Mouse (Mus musculus): ENCODE results near the gene Olfr143. TPM values are rescaled to one million over a fixed set of nuclear protein-coding genes. Genes with fewer than 3 reads are reported as not detected.

The Olfr143 gene
- polyA plus RNA-seq (2014; fragmentation: Illumina TruSeq; extraction: RNeasy Lipid Tissue Mini Kit (QIAGEN cat#74804); ENCODE audit: low read depth, low replicate concordance), result not detected

GRCm38 (mm10) chr9:38252474-38252873, at the start of gene Olfr143:
TSS of gene Olfr143 (plus strand) at chr9:38252774.

GRCm38 (mm10) chr9:38208065-38208464, 44.5 kb upstream of the Olfr143 start, which contains the start of gene Olfr893:
TSS of gene Olfr893 (plus strand) at chr9:38208365.

GRCm38 (mm10) chr9:38217755-38218154, 34.8 kb upstream of the Olfr143 start, which contains the start of gene Olfr894:
TSS of gene Olfr894 (plus strand) at chr9:38218055.

GRCm38 (mm10) chr9:38267551-38267950, 15.0 kb downstream of the Olfr143 start, which contains the start of gene Olfr895:
TSS of gene Olfr895 (plus strand) at chr9:38267851.

GRCm38 (mm10) chr9:38290807-38291206, 38.2 kb downstream of the Olfr143 start, which contains the start of gene Olfr896-ps1:
TSS of gene Olfr896-ps1 (plus strand) at chr9:38291107.

Other genes with a start within 250 kb of the Olfr143 start
- not detected for gene Olfr883, start 227.0 kb upstream of the Olfr143 start, polyA plus RNA-seq (2014; fragmentation: Illumina TruSeq; extraction: RNeasy Lipid Tissue Mini Kit (QIAGEN cat#74804); ENCODE audit: low read depth, low replicate concordance)
- not detected for gene Olfr884, start 206.2 kb upstream of the Olfr143 start, polyA plus RNA-seq (2014; fragmentation: Illumina TruSeq; extraction: RNeasy Lipid Tissue Mini Kit (QIAGEN cat#74804); ENCODE audit: low read depth, low replicate concordance)
- not detected for gene Olfr885, start 191.5 kb upstream of the Olfr143 start, polyA plus RNA-seq (2014; fragmentation: Illumina TruSeq; extraction: RNeasy Lipid Tissue Mini Kit (QIAGEN cat#74804); ENCODE audit: low read depth, low replicate concordance)
- not detected for gene Olfr887, start 168.7 kb upstream of the Olfr143 start, polyA plus RNA-seq (2014; fragmentation: Illumina TruSeq; extraction: RNeasy Lipid Tissue Mini Kit (QIAGEN cat#74804); ENCODE audit: low read depth, low replicate concordance)
- gene Olfr888, start 144.6 kb upstream of the Olfr143 start, polyA plus RNA-seq (2014; fragmentation: Illumina TruSeq; extraction: RNeasy Lipid Tissue Mini Kit (QIAGEN cat#74804); ENCODE audit: low read depth, low replicate concordance), result not detected
- gene Olfr889, start 137.6 kb upstream of the Olfr143 start, polyA plus RNA-seq (2014; fragmentation: Illumina TruSeq; extraction: RNeasy Lipid Tissue Mini Kit (QIAGEN cat#74804); ENCODE audit: low read depth, low replicate concordance), result not detected
- not detected for gene Olfr890, start 110.3 kb upstream of the Olfr143 start, polyA plus RNA-seq (2014; fragmentation: Illumina TruSeq; extraction: RNeasy Lipid Tissue Mini Kit (QIAGEN cat#74804); ENCODE audit: low read depth, low replicate concordance)
- gene Olfr891, start 72.0 kb upstream of the Olfr143 start, polyA plus RNA-seq (2014; fragmentation: Illumina TruSeq; extraction: RNeasy Lipid Tissue Mini Kit (QIAGEN cat#74804); ENCODE audit: low read depth, low replicate concordance), result not detected
- gene Olfr893, start 44.4 kb upstream of the Olfr143 start, polyA plus RNA-seq (2014; fragmentation: Illumina TruSeq; extraction: RNeasy Lipid Tissue Mini Kit (QIAGEN cat#74804); ENCODE audit: low read depth, low replicate concordance), result not detected
- not detected for gene Olfr894, start 34.7 kb upstream of the Olfr143 start, polyA plus RNA-seq (2014; fragmentation: Illumina TruSeq; extraction: RNeasy Lipid Tissue Mini Kit (QIAGEN cat#74804); ENCODE audit: low read depth, low replicate concordance)
- not detected for gene Olfr895, start 15.1 kb downstream of the Olfr143 start, polyA plus RNA-seq (2014; fragmentation: Illumina TruSeq; extraction: RNeasy Lipid Tissue Mini Kit (QIAGEN cat#74804); ENCODE audit: low read depth, low replicate concordance)
- gene Olfr896-ps1, start 38.3 kb downstream of the Olfr143 start, polyA plus RNA-seq (2014; fragmentation: Illumina TruSeq; extraction: RNeasy Lipid Tissue Mini Kit (QIAGEN cat#74804); ENCODE audit: low read depth, low replicate concordance), result not detected
- not detected for gene Olfr25, start 76.3 kb downstream of the Olfr143 start, polyA plus RNA-seq (2014; fragmentation: Illumina TruSeq; extraction: RNeasy Lipid Tissue Mini Kit (QIAGEN cat#74804); ENCODE audit: low read depth, low replicate concordance)
- not detected for gene Olfr898, start 95.6 kb downstream of the Olfr143 start, polyA plus RNA-seq (2014; fragmentation: Illumina TruSeq; extraction: RNeasy Lipid Tissue Mini Kit (QIAGEN cat#74804); ENCODE audit: low read depth, low replicate concordance)
- gene Olfr250, start 114.1 kb downstream of the Olfr143 start, polyA plus RNA-seq (2014; fragmentation: Illumina TruSeq; extraction: RNeasy Lipid Tissue Mini Kit (QIAGEN cat#74804); ENCODE audit: low read depth, low replicate concordance), result not detected
- gene Olfr251, start 124.3 kb downstream of the Olfr143 start, polyA plus RNA-seq (2014; fragmentation: Illumina TruSeq; extraction: RNeasy Lipid Tissue Mini Kit (QIAGEN cat#74804); ENCODE audit: low read depth, low replicate concordance), result not detected
- gene Olfr147, start 148.9 kb downstream of the Olfr143 start, polyA plus RNA-seq (2014; fragmentation: Illumina TruSeq; extraction: RNeasy Lipid Tissue Mini Kit (QIAGEN cat#74804); ENCODE audit: low read depth, low replicate concordance), result not detected
- gene Olfr901, start 176.7 kb downstream of the Olfr143 start, polyA plus RNA-seq (2014; fragmentation: Illumina TruSeq; extraction: RNeasy Lipid Tissue Mini Kit (QIAGEN cat#74804); ENCODE audit: low read depth, low replicate concordance), result not detected
- gene Olfr902, start 194.9 kb downstream of the Olfr143 start, polyA plus RNA-seq (2014; fragmentation: Illumina TruSeq; extraction: RNeasy Lipid Tissue Mini Kit (QIAGEN cat#74804); ENCODE audit: low read depth, low replicate concordance), result not detected
- not detected for gene Olfr904, start 210.4 kb downstream of the Olfr143 start, polyA plus RNA-seq (2014; fragmentation: Illumina TruSeq; extraction: RNeasy Lipid Tissue Mini Kit (QIAGEN cat#74804); ENCODE audit: low read depth, low replicate concordance)
- not detected for gene Olfr905, start 218.3 kb downstream of the Olfr143 start, polyA plus RNA-seq (2014; fragmentation: Illumina TruSeq; extraction: RNeasy Lipid Tissue Mini Kit (QIAGEN cat#74804); ENCODE audit: low read depth, low replicate concordance)
- gene Olfr906, start 234.3 kb downstream of the Olfr143 start, polyA plus RNA-seq (2014; fragmentation: Illumina TruSeq; extraction: RNeasy Lipid Tissue Mini Kit (QIAGEN cat#74804); ENCODE audit: low read depth, low replicate concordance), result not detected
- gene Olfr907, start 243.0 kb downstream of the Olfr143 start, polyA plus RNA-seq (2014; fragmentation: Illumina TruSeq; extraction: RNeasy Lipid Tissue Mini Kit (QIAGEN cat#74804); ENCODE audit: low read depth, low replicate concordance), result not detected

Measured in kidney, adult 10 weeks (tissue).